Mouse (Mus musculus) layer of hippocampus, postnatal 10 days (tissue): ENCODE data around the gene Nip7. TPM values are rescaled to one million over a fixed set of nuclear protein-coding genes. Genes with fewer than 3 reads are reported as not detected.
"Not testable (repeated sequence)": the region's sequence is repeated elsewhere in the genome, so short reads cannot be mapped to it uniquely, and the experiment has no call there.

Source experiments
- DNase-seq, 2 experiments: peaks; one replicate each; pipeline ENCODE4 v3.0.0; 2021; ENCODE audit warnings: low spot score in 2 of 2
- microRNA-seq, 2 experiments: library from miRNA; unstranded; fragments of <30 nt; microRNA quantifications; one replicate each; pipeline ENCODE4 v1.2.0; 2021
- total RNA-seq, 2 experiments: library from RNA; stranded (reverse); gene quantifications; 2 replicates each; pipeline ENCODE4 v1.2.3; 2021

Nip7 gene
- total RNA-seq, 2 experiments from 2014 or later = 57.3 to 66.3 TPM

DNA sequence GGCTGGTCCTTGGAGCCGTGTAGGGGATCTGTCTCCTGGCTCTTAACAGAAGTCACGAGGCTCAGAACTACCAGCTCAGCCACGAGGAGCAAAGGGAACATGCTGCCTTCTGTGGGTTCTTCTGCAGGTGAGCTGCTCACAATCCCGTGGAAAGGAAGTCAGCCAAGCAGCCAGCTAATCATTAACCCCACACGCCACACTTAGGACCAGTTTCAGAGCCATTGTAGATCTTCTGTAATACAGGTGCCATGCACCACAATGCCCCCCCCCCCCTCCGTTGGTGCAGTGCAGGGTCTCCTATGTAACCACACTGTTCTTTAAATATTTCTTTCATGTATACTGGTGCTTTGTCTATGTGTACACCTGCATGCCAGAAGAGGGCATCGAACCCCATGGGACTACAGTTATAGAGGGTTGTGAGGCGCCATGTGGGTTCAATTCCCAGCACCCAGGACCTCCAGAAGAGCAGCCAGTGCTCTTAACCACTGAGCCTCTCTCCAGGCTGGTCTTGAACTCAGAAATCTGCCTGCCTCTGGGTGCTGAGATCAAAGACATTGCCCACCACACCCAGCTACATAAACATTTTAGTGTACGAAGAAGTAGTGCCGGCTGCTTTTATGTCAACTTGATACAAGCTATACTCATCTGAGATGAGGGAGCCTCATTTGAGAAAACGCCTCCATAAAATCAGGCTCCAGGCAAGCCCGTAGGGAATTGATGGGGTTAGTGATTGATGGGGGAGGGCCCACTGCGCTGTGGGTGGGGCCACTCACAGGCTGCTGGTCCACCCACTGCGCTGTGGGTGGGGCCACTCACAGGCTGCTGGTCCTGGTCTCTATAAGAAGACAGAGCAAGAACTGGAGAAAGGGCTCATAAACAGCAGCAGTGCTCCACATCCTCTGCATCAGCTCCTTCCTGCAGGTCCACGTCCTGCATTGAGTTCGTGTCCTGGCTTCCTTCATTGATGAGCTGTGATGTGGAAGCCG is 9.1 kb downstream of the Nip7 start, which contains the start of gene Tmed6:
Tmed6 (minus strand) TSS at position 134 of the 986 bp plus-strand sequence.
- DNase-seq = no peak

DNA sequence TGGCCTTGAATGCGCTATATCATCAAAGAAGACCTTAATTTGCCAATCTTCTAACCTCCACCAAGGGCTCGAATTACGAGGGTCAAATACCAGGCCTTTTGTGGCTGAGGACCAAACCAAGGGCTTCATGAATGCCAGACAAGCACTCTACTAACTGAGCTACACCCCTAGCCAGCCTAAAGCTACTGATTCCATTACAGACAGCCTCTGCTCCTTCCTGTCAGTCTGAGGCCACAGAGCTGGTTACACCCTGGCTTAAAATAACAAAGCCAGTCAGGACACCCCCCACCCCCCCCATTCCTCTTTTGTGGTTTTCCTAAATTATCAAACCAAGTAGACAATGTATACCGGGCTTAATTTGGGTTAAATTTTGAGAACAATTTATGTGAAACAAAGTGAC is 17.0 kb downstream of the Nip7 start:
- no peak for DNase-seq

DNA sequence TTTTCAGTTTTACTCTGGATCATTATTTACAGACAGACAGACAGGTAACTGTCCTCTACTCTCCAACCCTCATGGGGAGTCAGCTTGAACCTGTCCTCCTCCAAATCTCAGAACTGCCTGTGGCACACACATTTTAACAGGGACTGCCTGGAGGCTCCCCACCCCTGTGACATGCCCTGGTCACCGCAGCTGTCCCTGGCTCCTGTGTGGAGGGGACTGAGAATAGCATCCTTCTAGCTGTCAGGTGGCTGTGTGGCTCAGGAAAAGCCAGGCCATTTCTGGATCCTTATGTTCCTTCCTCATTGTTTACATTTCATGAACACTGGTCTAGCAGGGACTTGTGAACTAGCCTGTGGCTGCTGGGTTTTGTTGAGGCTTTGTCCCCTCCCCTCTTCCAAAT is 17.5 kb downstream of the Nip7 start:
- DNase-seq = no peak

DNA sequence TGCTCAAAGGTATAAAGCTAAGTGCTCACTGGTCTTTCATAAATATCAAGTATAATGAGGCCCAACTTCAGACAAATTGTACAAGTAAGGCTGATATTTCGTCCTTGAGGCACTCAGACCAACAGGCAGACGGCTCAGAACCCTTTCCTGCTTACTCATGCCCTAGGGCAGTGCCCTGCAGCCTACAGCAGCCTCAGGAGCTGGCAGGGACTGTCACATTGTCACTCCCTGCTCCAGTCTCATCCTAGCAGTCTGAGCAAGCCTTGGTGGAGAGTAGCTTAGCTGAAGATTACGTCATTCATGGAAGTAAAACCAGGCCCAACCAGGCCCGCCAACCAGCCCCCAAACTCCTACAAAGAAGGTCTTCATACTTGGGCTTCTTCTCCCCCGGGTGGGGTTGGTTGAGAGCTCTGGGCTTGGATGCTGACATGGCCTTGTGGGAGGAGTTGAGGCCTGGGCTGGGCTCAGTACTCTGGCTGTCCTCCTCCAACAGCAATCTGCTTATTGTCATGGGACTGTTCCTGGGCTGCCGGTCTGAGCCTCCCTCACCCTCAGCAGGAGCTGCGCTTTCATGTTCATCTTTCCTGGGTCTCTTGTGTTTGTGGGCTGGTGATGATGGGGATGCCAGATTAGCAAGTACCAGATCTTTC is 19.7 kb downstream of the Nip7 start:
- no peak for DNase-seq

DNA sequence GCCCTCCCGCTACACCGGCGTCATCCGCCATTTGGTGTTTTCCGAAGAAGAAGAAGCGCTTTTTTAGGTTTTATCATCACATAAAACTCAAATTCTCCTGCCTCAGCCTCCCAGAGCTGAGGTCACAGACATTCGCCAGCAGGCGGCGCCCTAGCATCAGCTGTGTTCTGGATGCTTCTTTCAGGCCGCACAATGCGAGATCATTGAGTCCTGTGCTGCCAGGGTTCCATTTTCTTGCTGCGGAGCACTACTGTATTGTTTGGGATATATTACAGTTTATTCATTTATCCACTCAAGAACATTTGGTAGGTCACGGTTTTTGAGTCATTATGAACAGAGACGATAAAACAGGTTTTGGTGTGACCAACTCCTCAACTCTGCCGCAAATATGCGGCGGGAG is 28.7 kb downstream of the Nip7 start:
- DNase-seq = no peak

DNA sequence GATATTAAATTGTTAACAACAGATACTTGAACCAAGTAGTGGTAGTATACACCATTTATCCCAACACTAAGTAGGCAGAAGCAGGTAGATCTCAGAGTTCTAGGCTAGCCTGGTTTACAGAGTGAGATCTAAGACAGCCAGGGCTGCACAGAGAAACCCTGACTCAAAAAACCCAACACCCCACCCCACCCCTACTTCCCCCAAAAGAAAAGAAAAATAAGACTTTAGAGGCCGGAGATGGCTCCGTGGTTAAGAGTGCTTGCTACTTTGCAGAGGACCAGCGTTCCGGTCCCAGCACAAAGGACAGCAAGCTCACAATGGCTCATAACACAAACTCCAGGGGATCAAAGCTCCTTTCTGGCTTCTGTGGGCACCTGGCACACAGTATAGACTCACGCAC is 29.3 kb downstream of the Nip7 start:
- DNase-seq = no peak

DNA sequence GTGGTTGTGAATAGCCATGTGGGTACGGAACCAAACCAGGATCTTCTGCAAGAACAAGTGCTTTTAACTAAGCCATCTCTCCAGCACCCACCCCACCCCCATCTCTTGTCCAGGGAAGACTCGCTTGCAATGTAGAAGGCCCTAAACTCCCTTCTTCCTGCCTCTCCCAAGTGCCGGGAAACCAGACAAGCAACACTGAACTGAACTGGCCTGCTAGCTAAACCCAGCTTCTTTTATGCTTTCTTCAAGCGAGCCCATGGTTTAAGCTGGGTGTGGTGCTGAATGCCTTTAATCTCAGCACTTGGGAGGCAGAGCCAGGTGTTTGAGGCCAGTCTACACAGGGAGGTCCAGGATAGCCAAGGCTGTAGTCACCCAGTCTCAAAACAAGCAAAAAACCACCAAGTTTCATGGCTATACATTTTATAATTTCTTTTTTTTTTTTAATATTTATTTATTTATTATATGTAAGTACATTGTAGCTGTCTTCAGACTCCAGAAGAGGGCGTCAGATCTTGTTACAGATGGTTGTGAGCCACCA is 31.9 kb downstream of the Nip7 start:
- DNase-seq = no peak

DNA sequence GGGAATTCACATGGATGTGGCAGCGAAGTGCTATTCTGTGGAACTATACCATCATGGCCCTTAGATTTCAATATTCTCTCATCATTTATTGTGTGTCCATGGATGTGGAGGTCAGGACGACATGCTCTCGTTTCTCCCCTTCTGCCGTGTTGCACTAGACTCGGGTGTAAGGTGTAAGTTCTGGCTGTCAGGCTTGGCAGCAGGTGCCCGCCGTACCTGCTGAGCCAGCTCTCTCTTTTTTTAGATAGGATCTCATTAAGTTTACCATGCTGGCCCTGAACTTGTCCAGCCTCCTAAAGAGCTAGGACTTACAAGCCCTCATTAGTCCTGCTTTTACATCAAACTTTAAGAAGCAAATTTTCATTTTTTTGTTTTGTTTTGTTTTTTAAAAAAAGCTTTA is 33.9 kb downstream of the Nip7 start:
- DNase-seq = no peak

DNA sequence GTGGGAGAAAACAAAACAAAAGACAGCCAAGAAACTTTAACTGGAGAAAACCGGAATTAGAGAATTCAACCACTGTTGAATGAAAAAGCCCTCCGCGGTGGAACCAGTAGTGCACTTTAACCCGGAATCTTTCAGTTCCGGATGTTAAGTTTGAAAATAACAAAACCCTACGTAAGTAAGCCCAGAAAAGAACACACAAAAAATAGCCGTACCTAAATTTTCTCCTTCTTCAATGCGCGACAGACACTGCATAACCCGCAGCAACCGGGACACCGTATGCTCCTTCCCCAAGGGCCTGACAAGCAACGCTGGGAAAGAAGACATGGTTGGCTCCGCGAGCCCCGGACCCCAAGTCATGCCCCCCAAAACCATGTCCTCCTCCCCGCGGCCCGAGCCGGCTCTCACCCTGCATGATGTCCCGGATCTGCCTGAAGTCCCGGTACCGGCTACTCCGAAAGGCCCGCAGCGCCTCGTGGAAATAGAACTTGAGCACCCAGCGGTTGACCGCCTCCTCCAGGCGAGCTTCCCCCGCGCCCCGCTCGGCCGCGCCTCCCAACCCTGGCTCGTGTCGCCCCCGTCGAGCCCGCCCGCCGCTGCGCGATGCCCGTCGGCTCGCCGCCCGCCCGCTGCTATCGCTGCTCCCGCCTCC is 39.2 kb downstream of the Nip7 start:
- DNase-seq = no peak

DNA sequence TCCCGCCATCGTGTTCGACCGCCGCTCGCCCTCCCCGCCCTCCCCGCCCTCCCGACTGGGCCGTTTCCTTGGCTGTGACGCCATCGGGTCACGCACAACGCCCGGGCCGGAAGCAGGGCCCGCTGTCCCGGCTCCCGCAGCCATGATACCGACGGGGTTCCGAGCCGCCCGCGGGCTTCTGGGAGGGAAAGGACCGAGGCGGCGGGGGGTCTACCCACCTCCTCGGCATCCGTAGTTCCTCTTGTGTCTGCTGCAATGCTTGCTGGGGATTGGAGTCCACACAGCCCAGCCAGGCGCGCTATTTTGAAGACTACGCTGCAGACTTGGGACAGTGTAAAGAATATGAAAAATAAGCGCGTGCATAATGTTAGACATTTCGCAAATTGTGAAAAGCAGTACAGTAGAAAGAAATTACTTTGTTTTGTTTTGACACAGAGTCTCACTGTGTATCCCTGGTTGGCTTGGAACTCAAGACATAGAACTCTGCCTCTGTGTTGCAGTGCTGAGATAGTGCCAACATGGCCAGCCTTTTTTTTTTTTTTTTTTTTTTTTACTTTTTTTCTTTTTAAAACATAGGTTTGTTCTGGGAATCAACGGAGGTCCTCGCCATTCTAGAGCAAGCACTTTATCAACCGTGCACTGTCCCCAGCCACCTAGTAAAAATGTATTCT is 39.8 kb downstream of the Nip7 start, which contains the start of gene Terf2:
Terf2 (minus strand) TSS at position 182 of the 671 bp plus-strand sequence.
- peak; percentile 91 to 94 for DNase-seq

DNA sequence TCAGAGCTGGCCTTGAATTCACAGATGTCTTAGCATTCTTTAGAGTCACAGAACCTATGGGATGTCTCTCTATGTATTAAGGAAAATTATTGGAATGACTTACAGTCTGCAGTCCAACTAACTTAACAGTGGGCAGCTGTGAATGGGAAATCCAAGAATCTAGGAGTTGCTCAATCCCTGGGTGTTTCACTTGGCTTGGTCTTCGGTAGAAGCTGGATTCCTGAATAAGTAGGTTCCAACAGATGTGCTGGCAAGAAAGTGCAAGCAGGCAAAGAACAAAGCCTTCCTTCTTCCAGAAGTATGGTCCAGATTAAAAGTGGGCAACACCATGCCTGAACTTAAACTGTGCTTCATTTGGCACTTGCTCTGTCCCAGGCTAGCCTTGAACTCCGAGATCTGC is 44.0 kb downstream of the Nip7 start:
- DNase-seq = no peak

DNA sequence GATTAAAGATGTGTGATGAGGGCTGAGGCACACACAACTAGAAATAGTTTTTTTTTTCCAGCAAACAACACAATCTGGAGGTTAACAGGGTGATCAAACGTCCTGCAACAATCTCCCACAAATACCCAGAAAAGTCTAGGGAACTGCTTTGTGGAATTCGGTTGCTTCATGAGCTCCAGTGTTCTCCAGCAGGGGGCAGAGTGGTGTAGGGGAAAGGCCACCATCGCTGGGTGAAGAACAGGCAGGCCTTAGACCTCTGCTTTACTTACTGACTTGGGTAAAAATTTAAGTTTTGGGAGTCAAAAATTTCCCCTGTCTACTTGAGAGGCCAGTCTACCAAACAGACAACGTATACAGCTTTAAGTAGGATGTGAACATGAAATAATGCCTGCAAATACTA is 47.9 kb downstream of the Nip7 start:
- DNase-seq = peak; percentile 79 to 85

DNA sequence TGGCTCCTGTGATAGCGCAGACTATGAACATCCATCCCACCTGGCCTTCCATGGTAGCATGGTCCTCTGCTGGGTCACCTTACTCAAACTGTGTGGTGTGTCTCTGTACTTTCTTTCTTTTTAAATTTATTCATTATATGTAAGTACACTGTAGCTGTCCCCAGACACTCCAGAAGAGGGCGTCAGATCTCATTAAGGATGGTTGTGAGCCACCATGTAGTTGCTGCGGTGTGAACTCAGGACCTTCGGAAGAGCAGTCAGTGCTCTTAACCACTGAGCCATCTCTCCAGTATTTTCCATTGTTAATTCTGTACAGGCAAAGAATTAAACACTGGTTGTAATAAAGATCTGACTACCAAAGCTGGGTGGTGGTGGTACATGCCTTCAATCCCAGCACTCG is 51.4 kb downstream of the Nip7 start:
- DNase-seq = not testable (repeated sequence)

DNA sequence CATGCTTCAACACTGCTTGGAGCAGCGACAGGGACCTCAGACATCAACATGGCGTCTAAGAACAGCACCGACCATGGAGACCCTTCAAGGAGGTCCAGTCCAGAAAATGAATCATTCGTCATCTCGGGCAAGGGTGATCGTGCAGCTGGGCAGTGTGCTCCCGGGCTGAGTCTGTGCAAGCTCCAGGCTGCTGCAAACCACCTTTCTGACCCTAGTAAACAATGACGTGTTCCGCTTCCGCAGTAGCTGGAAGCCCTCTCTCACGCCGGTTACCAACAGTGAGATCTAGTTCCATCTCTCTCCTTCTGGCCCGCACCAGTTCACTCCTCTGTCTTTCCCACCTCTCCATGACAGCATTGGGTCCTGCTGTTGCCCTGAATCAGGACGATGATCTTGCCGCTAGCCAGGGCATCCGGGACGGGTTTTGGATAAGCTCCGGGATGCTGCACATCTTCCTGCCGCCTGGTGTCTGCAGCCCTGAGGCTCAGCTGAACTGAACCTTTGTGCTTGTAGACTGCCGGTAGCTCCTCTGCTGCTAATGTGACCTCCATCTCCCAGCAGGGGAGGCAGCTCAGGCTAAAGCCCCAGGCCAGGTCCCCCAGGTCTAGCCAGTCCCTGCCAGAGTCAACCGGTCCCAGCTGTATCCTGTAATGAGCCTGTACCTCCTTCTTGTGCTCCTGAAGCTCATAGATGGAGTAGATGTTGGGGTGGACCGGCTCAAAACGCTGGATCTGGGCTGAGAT is 52.5 kb downstream of the Nip7 start:
- no peak for DNase-seq

DNA sequence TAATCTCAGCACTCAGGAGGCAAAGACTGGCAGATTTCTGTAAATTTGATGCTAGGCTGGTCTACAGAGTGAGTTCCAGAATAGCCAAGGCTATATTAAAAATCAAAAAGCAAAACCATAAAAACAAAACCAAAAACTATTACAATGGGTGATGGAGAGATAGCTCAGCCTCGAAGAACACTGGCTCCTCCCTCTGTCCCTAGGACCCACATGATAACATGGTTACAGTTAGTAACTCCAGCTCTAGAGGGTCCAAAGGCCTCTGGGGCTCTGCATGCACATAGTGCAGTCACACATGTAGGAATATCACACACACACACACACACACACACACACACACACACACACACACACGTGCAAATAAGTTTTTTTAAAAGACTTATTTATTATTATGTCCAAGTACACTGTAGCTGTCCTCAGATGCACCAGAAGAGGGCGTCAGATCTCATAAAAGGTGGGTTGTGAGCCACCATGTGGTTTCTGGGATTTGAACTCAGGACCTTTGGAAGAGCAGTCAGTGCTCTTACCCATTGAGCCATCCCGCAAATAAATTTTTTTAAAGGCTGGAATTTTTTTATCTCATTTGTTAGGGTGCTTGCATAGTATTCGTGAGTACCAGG is 53.2 kb downstream of the Nip7 start:
- no peak for DNase-seq

Small RNAs within 50 kb of the gene (microRNA-seq; reads per million reads assigned to microRNA genes)
- gene Mir7075 = 0 to 1.6 reads per million in 2 experiments

Other genes with a start within 250 kb of the Nip7 start
- 1 to 10 TPM; 5.3 to 5.5 TPM for gene Has3, start 186.6 kb upstream of the Nip7 start, total RNA-seq
- gene Utp4, start 163.2 kb upstream of the Nip7 start, total RNA-seq = 10 to 100 TPM; 27.5 to 31.6 TPM
- gene Sntb2, start 121.1 kb upstream of the Nip7 start, total RNA-seq = 1 to 10 TPM; 7.4 to 8.7 TPM
- 100 to 1,000 TPM; 108 to 119 TPM for gene Vps4a, start 25.7 kb upstream of the Nip7 start, total RNA-seq
- 10 to 100 TPM; 23.6 to 27.6 TPM for gene Pdf, start 8.3 kb upstream of the Nip7 start, total RNA-seq
- gene Cog8, start 188 bp upstream of the Nip7 start, total RNA-seq = 10 to 100 TPM; 24.9 to 27.8 TPM
- not detected for gene Tmed6, start 8.8 kb downstream of the Nip7 start, total RNA-seq
- 10 to 100 TPM; 36.0 to 36.6 TPM for gene Terf2, start 39.7 kb downstream of the Nip7 start, total RNA-seq
- gene Cyb5b, start 93.8 kb downstream of the Nip7 start, total RNA-seq = 100 to 1,000 TPM in 1 of 2 experiments, 10 to 100 TPM in 1; 97.0 to 102 TPM
- gene Nfat5, start 236.6 kb downstream of the Nip7 start, total RNA-seq = 10 to 100 TPM; 37.9 to 39.4 TPM